Mouse (Mus musculus) adrenal gland, postnatal 4 days (tissue): Measurements from ENCODE around the gene Gm6525. TPM values are rescaled to one million over a fixed set of nuclear protein-coding genes. Genes with fewer than 3 reads are reported as not detected.

ENCODE experiments used
- DNase-seq, 2 experiments: peaks; one replicate each; pipeline ENCODE4 v3.0.0; 2021 to 2022; ENCODE audit warnings: low spot score in 2 of 2, mixed read lengths in 2 of 2
- total RNA-seq, 2 experiments: library from RNA; stranded (reverse); gene quantifications; 2 replicates each; pipeline ENCODE4 v1.2.3; 2021

Gm6525 gene
- total RNA-seq, 2 experiments from 2014 or later = not detected

- DNase-seq = no peak
Observed at GRCm38 (mm10) chr3:84169393-84170005, 4.4 kb upstream of the Gm6525 start.

GRCm38 (mm10) chr3:84172406-84172805 lies 1.5 kb upstream of the Gm6525 start:
- DNase-seq = no peak

- peak in 1 of 2 experiments; percentile 43 for DNase-seq
Observed at GRCm38 (mm10) chr3:84175337-84176315, 1.7 kb downstream of the Gm6525 start.

- DNase-seq = no peak
Observed at GRCm38 (mm10) chr3:84177834-84178233, 3.9 kb downstream of the Gm6525 start.

GRCm38 (mm10) chr3:84180304-84180703 lies 6.4 kb downstream of the Gm6525 start:
- no peak for DNase-seq

- no peak for DNase-seq
Observed at GRCm38 (mm10) chr3:84181102-84181501, 7.2 kb downstream of the Gm6525 start.

- DNase-seq = no peak
Observed at GRCm38 (mm10) chr3:84181717-84182116, 7.8 kb downstream of the Gm6525 start.

GRCm38 (mm10) chr3:84189629-84190173 lies 15.8 kb downstream of the Gm6525 start:
- no peak for DNase-seq

- no peak for DNase-seq
Observed at GRCm38 (mm10) chr3:84190513-84191061, 16.7 kb downstream of the Gm6525 start.

- DNase-seq = no peak
Observed at GRCm38 (mm10) chr3:84191141-84191881, 17.4 kb downstream of the Gm6525 start.

- DNase-seq = no peak
Observed at GRCm38 (mm10) chr3:84193881-84194280, 20.0 kb downstream of the Gm6525 start.

- no peak for DNase-seq
Observed at GRCm38 (mm10) chr3:84198229-84198628, 24.3 kb downstream of the Gm6525 start.

- DNase-seq = no peak
Observed at GRCm38 (mm10) chr3:84199516-84199915, 25.6 kb downstream of the Gm6525 start.

GRCm38 (mm10) chr3:84200559-84201420 lies 26.9 kb downstream of the Gm6525 start:
- no peak for DNase-seq

GRCm38 (mm10) chr3:84204640-84205039 lies 30.7 kb downstream of the Gm6525 start:
- DNase-seq = no peak

GRCm38 (mm10) chr3:84205650-84206049 lies 31.7 kb downstream of the Gm6525 start:
- DNase-seq = no peak

GRCm38 (mm10) chr3:84206106-84206505 lies 32.2 kb downstream of the Gm6525 start:
- DNase-seq = no peak

GRCm38 (mm10) chr3:84207366-84207765 lies 33.5 kb downstream of the Gm6525 start:
- no peak for DNase-seq

GRCm38 (mm10) chr3:84208475-84208874 lies 34.6 kb downstream of the Gm6525 start:
- no peak for DNase-seq

GRCm38 (mm10) chr3:84208917-84209513 lies 35.1 kb downstream of the Gm6525 start:
- no peak for DNase-seq
